Mouse (Mus musculus): ENCODE measurements around the gene Ifnar1. TPM values are rescaled to one million over a fixed set of nuclear protein-coding genes. Genes with fewer than 3 reads are reported as not detected.
"Not testable (repeated sequence)": the region's sequence is repeated elsewhere in the genome, so short reads cannot be mapped to it uniquely, and the experiment has no call there.

Gene Ifnar1
- polyA plus RNA-seq, 1 experiment from 2014 or later: 19.2 TPM

- H3K4me2 ChIP-seq (replicated peaks; ENCODE audit: low read depth): no peak overlapping the region
- H3K36me3 ChIP-seq (ENCODE audit: control insufficient read depth, insufficient read depth, low read length): no peaks in the 10 kb centered on the region
- H3K4me1 ChIP-seq (replicated peaks; ENCODE audit: control insufficient read depth, insufficient read depth): no peaks in the 10 kb centered on the region
- no peaks in the 10 kb centered on the region for H3K27me3 ChIP-seq (ENCODE audit: control insufficient read depth, insufficient read depth, low read length)
- TF ChIP-seq CTCF (IDR thresholded peaks at IDR 0.05; ENCODE audit: low read depth) (peak; percentile 72), EP300 (optimal IDR thresholded peaks at IDR 0.05) (no peak)
- no peak for DNase-seq (ENCODE audit: low spot score)
- no peak overlapping the region for H3K4me3 ChIP-seq (ENCODE audit: low read depth, low read length)
- H3K27ac ChIP-seq (replicated peaks): no peak overlapping the region
- no peak for ATAC-seq (ENCODE audit: low FRiP score, low TSS enrichment)
- no peaks in the 10 kb centered on the region for H3K9me3 ChIP-seq (ENCODE audit: control insufficient read depth, low read length)
- WGBS: 72% methylated on average over 10 of the region's 10 CpGs
- H3K9ac ChIP-seq (ENCODE audit: low read length): no peak overlapping the region
These were observed 42.0 kb downstream of the Ifnar1 start for GRCm38 (mm10) chr16:91527051-91527450.

GRCm38 (mm10) chr16:91527500-91527899 is 42.5 kb downstream of the Ifnar1 start:
- Histone ChIP-seq H3K27ac (replicated peaks) (no peak overlapping the region), H3K4me1 (replicated peaks; ENCODE audit: control insufficient read depth, insufficient read depth) (no peaks in the 10 kb centered on the region), H3K4me2 (replicated peaks; ENCODE audit: low read depth) (no peak overlapping the region), H3K9ac (ENCODE audit: low read length) (no peak overlapping the region), H3K27me3 (ENCODE audit: control insufficient read depth, insufficient read depth, low read length) (no peaks in the 10 kb centered on the region), H3K4me3 (ENCODE audit: low read depth, low read length) (no peak overlapping the region), H3K9me3 (ENCODE audit: control insufficient read depth, low read length) (no peaks in the 10 kb centered on the region), H3K36me3 (ENCODE audit: control insufficient read depth, insufficient read depth, low read length) (no peaks in the 10 kb centered on the region)
- 49% methylated on average over 5 of the region's 5 CpGs for WGBS
- ATAC-seq (ENCODE audit: low FRiP score, low TSS enrichment) (peak; percentile 35; the same call in 1 of the 2 replicates), DNase-seq (ENCODE audit: low spot score) (no peak)
- no peak for TF ChIP-seq EP300 (optimal IDR thresholded peaks at IDR 0.05)
- no peak for TF ChIP-seq CTCF (IDR thresholded peaks at IDR 0.05; ENCODE audit: low read depth)

GRCm38 (mm10) chr16:91528578-91528977 is 43.5 kb downstream of the Ifnar1 start:
- DNase-seq (ENCODE audit: low spot score) (no peak), ATAC-seq (ENCODE audit: low FRiP score, low TSS enrichment) (no peak)
- Histone ChIP-seq H3K4me2 (replicated peaks; ENCODE audit: low read depth) (no peak overlapping the region), H3K4me1 (replicated peaks; ENCODE audit: control insufficient read depth, insufficient read depth) (no peaks in the 10 kb centered on the region), H3K27me3 (ENCODE audit: control insufficient read depth, insufficient read depth, low read length) (no peaks in the 10 kb centered on the region), H3K27ac (replicated peaks) (no peak overlapping the region), H3K9me3 (ENCODE audit: control insufficient read depth, low read length) (no peaks in the 10 kb centered on the region), H3K9ac (ENCODE audit: low read length) (no peak overlapping the region), H3K36me3 (ENCODE audit: control insufficient read depth, insufficient read depth, low read length) (no peaks in the 10 kb centered on the region), H3K4me3 (ENCODE audit: low read depth, low read length) (no peak overlapping the region)
- WGBS: 81% methylated on average over 9 of the region's 9 CpGs
- TF ChIP-seq CTCF (IDR thresholded peaks at IDR 0.05; ENCODE audit: low read depth) (peak; percentile 47), EP300 (optimal IDR thresholded peaks at IDR 0.05) (no peak)

GRCm38 (mm10) chr16:91530830-91531229 is 45.8 kb downstream of the Ifnar1 start:
- WGBS: 76% methylated on average over 4 of the region's 4 CpGs
- H3K4me2 ChIP-seq (replicated peaks; ENCODE audit: low read depth); DNase-seq (ENCODE audit: low spot score); ATAC-seq (ENCODE audit: low FRiP score, low TSS enrichment); H3K36me3 ChIP-seq (ENCODE audit: control insufficient read depth, insufficient read depth, low read length); H3K27me3 ChIP-seq (ENCODE audit: control insufficient read depth, insufficient read depth, low read length); H3K9me3 ChIP-seq (ENCODE audit: control insufficient read depth, low read length); H3K4me3 ChIP-seq (ENCODE audit: low read depth, low read length); H3K9ac ChIP-seq (ENCODE audit: low read length); H3K27ac ChIP-seq (replicated peaks); H3K4me1 ChIP-seq (replicated peaks; ENCODE audit: control insufficient read depth, insufficient read depth): not testable (repeated sequence)

- no peak for DNase-seq (ENCODE audit: low spot score)
- TF ChIP-seq CTCF (IDR thresholded peaks at IDR 0.05; ENCODE audit: low read depth): no peak
- TF ChIP-seq EP300 (optimal IDR thresholded peaks at IDR 0.05): no peak
- Histone ChIP-seq H3K4me3 (ENCODE audit: low read depth, low read length) (no peak overlapping the region), H3K9ac (ENCODE audit: low read length) (no peak overlapping the region), H3K4me1 (replicated peaks; ENCODE audit: control insufficient read depth, insufficient read depth) (no peaks in the 10 kb centered on the region), H3K36me3 (ENCODE audit: control insufficient read depth, insufficient read depth, low read length) (no peaks in the 10 kb centered on the region), H3K9me3 (ENCODE audit: control insufficient read depth, low read length) (no peaks in the 10 kb centered on the region), H3K27me3 (ENCODE audit: control insufficient read depth, insufficient read depth, low read length) (no peaks in the 10 kb centered on the region), H3K27ac (replicated peaks) (no peak overlapping the region), H3K4me2 (replicated peaks; ENCODE audit: low read depth) (no peak overlapping the region)
- WGBS: 69% methylated on average over 6 of the region's 6 CpGs
- no peak for ATAC-seq (ENCODE audit: low FRiP score, low TSS enrichment)
These were observed 46.8 kb downstream of the Ifnar1 start for GRCm38 (mm10) chr16:91531856-91532255.

- Histone ChIP-seq H3K4me2 (replicated peaks; ENCODE audit: low read depth) (no peak overlapping the region), H3K36me3 (ENCODE audit: control insufficient read depth, insufficient read depth, low read length) (no peaks in the 10 kb centered on the region), H3K9ac (ENCODE audit: low read length) (no peak overlapping the region), H3K4me3 (ENCODE audit: low read depth, low read length) (no peak overlapping the region), H3K9me3 (ENCODE audit: control insufficient read depth, low read length) (no peaks in the 10 kb centered on the region), H3K27ac (replicated peaks) (no peak overlapping the region), H3K4me1 (replicated peaks; ENCODE audit: control insufficient read depth, insufficient read depth) (no peaks in the 10 kb centered on the region), H3K27me3 (ENCODE audit: control insufficient read depth, insufficient read depth, low read length) (no peaks in the 10 kb centered on the region)
- DNase-seq (ENCODE audit: low spot score) (no peak), ATAC-seq (ENCODE audit: low FRiP score, low TSS enrichment) (no peak)
- TF ChIP-seq EP300 (optimal IDR thresholded peaks at IDR 0.05) (no peak), CTCF (IDR thresholded peaks at IDR 0.05; ENCODE audit: low read depth) (no peak)
- 36% methylated on average over 2 of the region's 2 CpGs for WGBS
These were observed 47.4 kb downstream of the Ifnar1 start for GRCm38 (mm10) chr16:91532429-91532828.
